Mouse (Mus musculus): ENCODE data around the gene Ankrd11. TPM values are rescaled to one million over a fixed set of nuclear protein-coding genes. Genes with fewer than 3 reads are reported as not detected.

Gene Ankrd11
- polyA plus RNA-seq (2014; fragmentation: Illumina TruSeq; extraction: RNeasy Lipid Tissue Mini Kit (QIAGEN cat#74804); ENCODE audit: low read depth, low replicate concordance) = 13.5 TPM

GRCm38 (mm10) chr8:123042158-123042973 lies at the start of gene Ankrd11:
TSS of gene Ankrd11 (minus strand) at chr8:123042277.

GRCm38 (mm10) chr8:123062721-123063120 lies 20.6 kb upstream of the Ankrd11 start, which contains the start of gene Spg7:
TSS of gene Spg7 (plus strand) at chr8:123062942.

GRCm38 (mm10) chr8:122847829-122848561 lies 194.1 kb downstream of the Ankrd11 start, which contains the start of gene Cdh15:
TSS of gene Cdh15 (plus strand) at chr8:122847966.

Other genes starting within 250 kb of the Ankrd11 start
- not detected for gene Cdh15, start 194.3 kb downstream of the Ankrd11 start, polyA plus RNA-seq (2014; fragmentation: Illumina TruSeq; extraction: RNeasy Lipid Tissue Mini Kit (QIAGEN cat#74804); ENCODE audit: low read depth, low replicate concordance)
- gene Spg7, start 20.7 kb upstream of the Ankrd11 start, polyA plus RNA-seq (2014; fragmentation: Illumina TruSeq; extraction: RNeasy Lipid Tissue Mini Kit (QIAGEN cat#74804); ENCODE audit: low read depth, low replicate concordance) = 8.2 TPM
- gene Rpl13, start 60.1 kb upstream of the Ankrd11 start, polyA plus RNA-seq (2014; fragmentation: Illumina TruSeq; extraction: RNeasy Lipid Tissue Mini Kit (QIAGEN cat#74804); ENCODE audit: low read depth, low replicate concordance) = 51.4 TPM
- gene Cpne7, start 75.1 kb upstream of the Ankrd11 start, polyA plus RNA-seq (2014; fragmentation: Illumina TruSeq; extraction: RNeasy Lipid Tissue Mini Kit (QIAGEN cat#74804); ENCODE audit: low read depth, low replicate concordance) = not detected
- gene Sult5a1, start 116.0 kb upstream of the Ankrd11 start, polyA plus RNA-seq (2014; fragmentation: Illumina TruSeq; extraction: RNeasy Lipid Tissue Mini Kit (QIAGEN cat#74804); ENCODE audit: low read depth, low replicate concordance) = 10.7 TPM
- gene Dpep1, start 144.0 kb upstream of the Ankrd11 start, polyA plus RNA-seq (2014; fragmentation: Illumina TruSeq; extraction: RNeasy Lipid Tissue Mini Kit (QIAGEN cat#74804); ENCODE audit: low read depth, low replicate concordance) = 0.34 TPM
- gene Chmp1a, start 170.5 kb upstream of the Ankrd11 start, polyA plus RNA-seq (2014; fragmentation: Illumina TruSeq; extraction: RNeasy Lipid Tissue Mini Kit (QIAGEN cat#74804); ENCODE audit: low read depth, low replicate concordance) = 7.1 TPM
- gene Spata33, start 170.6 kb upstream of the Ankrd11 start, polyA plus RNA-seq (2014; fragmentation: Illumina TruSeq; extraction: RNeasy Lipid Tissue Mini Kit (QIAGEN cat#74804); ENCODE audit: low read depth, low replicate concordance) = 0.24 TPM
- gene Cdk10, start 182.6 kb upstream of the Ankrd11 start, polyA plus RNA-seq (2014; fragmentation: Illumina TruSeq; extraction: RNeasy Lipid Tissue Mini Kit (QIAGEN cat#74804); ENCODE audit: low read depth, low replicate concordance) = 3.7 TPM
- gene Spata2l, start 194.0 kb upstream of the Ankrd11 start, polyA plus RNA-seq (2014; fragmentation: Illumina TruSeq; extraction: RNeasy Lipid Tissue Mini Kit (QIAGEN cat#74804); ENCODE audit: low read depth, low replicate concordance) = 1.1 TPM
- 1.6 TPM for gene Zfp276, start 211.9 kb upstream of the Ankrd11 start, polyA plus RNA-seq (2014; fragmentation: Illumina TruSeq; extraction: RNeasy Lipid Tissue Mini Kit (QIAGEN cat#74804); ENCODE audit: low read depth, low replicate concordance)
- gene Vps9d1, start 212.1 kb upstream of the Ankrd11 start, polyA plus RNA-seq (2014; fragmentation: Illumina TruSeq; extraction: RNeasy Lipid Tissue Mini Kit (QIAGEN cat#74804); ENCODE audit: low read depth, low replicate concordance) = 1.0 TPM